Mouse (Mus musculus) NIH3T3 (cell line): ENCODE measurements around the gene Itsn1.

ENCODE experiments used
- DNase-seq: peaks from one replicate; pipeline ENCODE4 v3.0.0-alpha.2; 2012; ENCODE audit warnings: low read depth

The Itsn1 gene

GRCm38 (mm10) chr16:91846089-91846741, 117.1 kb downstream of the Itsn1 start:
- DNase-seq = peak; percentile 11

GRCm38 (mm10) chr16:91847525-91848225, 118.6 kb downstream of the Itsn1 start:
- no peak for DNase-seq

- no peak for DNase-seq
These were observed 119.4 kb downstream of the Itsn1 start for GRCm38 (mm10) chr16:91848505-91848904.

- peak; percentile 8 for DNase-seq
These were observed 120.0 kb downstream of the Itsn1 start for GRCm38 (mm10) chr16:91848906-91849603.

- DNase-seq = no peak
These were observed 121.1 kb downstream of the Itsn1 start for GRCm38 (mm10) chr16:91850175-91850574.

- DNase-seq = no peak
These were observed 122.6 kb downstream of the Itsn1 start for GRCm38 (mm10) chr16:91851456-91852231.

GRCm38 (mm10) chr16:91852753-91853152, 123.7 kb downstream of the Itsn1 start:
- no peak for DNase-seq

- DNase-seq = no peak
These were observed 124.1 kb downstream of the Itsn1 start for GRCm38 (mm10) chr16:91853223-91853622.

- no peak for DNase-seq
These were observed 129.6 kb downstream of the Itsn1 start for GRCm38 (mm10) chr16:91858695-91859094.

GRCm38 (mm10) chr16:91859203-91859602, 130.1 kb downstream of the Itsn1 start:
- no peak for DNase-seq

- no peak for DNase-seq
These were observed 130.9 kb downstream of the Itsn1 start for GRCm38 (mm10) chr16:91859958-91860357.

GRCm38 (mm10) chr16:91860471-91861125, 131.5 kb downstream of the Itsn1 start:
- peak; percentile 52 for DNase-seq

GRCm38 (mm10) chr16:91861784-91862371, 132.8 kb downstream of the Itsn1 start:
- peak; percentile 17 for DNase-seq

- no peak for DNase-seq
These were observed 133.8 kb downstream of the Itsn1 start for GRCm38 (mm10) chr16:91862836-91863235.

- DNase-seq = no peak
These were observed 135.7 kb downstream of the Itsn1 start for GRCm38 (mm10) chr16:91864646-91865332.

GRCm38 (mm10) chr16:91865570-91866257, 136.6 kb downstream of the Itsn1 start:
- DNase-seq = no peak

- no peak for DNase-seq
These were observed 137.2 kb downstream of the Itsn1 start for GRCm38 (mm10) chr16:91866258-91866634.

GRCm38 (mm10) chr16:91867672-91868071, 138.6 kb downstream of the Itsn1 start:
- DNase-seq = no peak

GRCm38 (mm10) chr16:91868943-91869911, 140.1 kb downstream of the Itsn1 start:
- DNase-seq = peak; percentile 72
